Mouse (Mus musculus) adrenal gland, postnatal 25 days (tissue): ENCODE data around the gene Entpd2. TPM values are rescaled to one million over a fixed set of nuclear protein-coding genes. Genes with fewer than 3 reads are reported as not detected.
"Not testable (repeated sequence)": the region's sequence is repeated elsewhere in the genome, so short reads cannot be mapped to it uniquely, and the experiment has no call there.

Source experiments
- DNase-seq: peaks from one replicate; pipeline ENCODE4 v3.0.0; 2021; ENCODE audit warnings: mixed read lengths
- total RNA-seq: library from RNA; stranded (reverse); gene quantifications from 2 replicates; pipeline ENCODE4 v1.2.3, GENCODE M21; 2021

The Entpd2 gene
- total RNA-seq, 1 experiment from 2014 or later = 3.7 TPM

- DNase-seq = no peak
These were observed 1.1 kb upstream of the Entpd2 start for GRCm38 (mm10) chr2:25394281-25395221.

DNA sequence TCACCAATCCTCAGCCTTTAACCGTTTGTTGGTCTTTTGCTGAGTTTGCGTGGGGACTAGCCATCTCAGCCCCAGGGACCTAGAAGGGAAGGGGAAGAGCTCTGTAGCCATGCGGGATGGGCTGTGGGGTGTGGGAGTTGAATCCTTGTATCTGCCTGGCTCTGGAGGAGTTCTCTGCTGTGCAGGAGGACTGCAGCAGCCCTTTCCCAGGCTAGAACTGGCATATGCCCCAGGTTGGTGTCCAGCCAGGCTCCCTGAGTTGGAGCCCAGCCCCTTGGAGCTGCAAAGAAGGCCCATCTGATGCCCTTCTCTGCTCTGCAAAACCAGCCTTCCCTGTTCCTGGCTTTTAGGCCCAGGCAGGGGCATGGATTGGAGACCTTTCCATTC is 916 bp downstream of the Entpd2 start:
- peak; percentile 17 for DNase-seq

DNA sequence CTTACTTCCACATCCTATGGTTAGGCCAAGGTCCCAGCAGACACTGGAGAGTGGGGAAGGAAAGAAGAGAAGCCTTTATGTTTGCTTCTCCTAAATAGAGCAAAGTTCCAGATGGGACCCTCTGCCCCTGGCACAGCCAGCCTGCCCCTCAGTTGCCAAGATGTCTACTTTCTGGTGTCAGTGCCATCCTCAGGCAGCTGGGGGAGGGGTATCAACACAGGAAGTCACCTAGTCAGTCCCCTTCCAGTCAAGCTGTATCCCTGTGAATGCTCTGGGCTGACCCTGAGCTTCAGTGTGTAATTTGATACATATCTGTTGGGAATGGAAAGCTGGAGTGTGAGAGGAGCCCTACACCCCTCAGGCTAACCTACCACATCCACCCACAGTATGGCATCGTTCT is 1.3 kb downstream of the Entpd2 start:
- no peak for DNase-seq

- DNase-seq = no peak
These were observed 2.4 kb downstream of the Entpd2 start for GRCm38 (mm10) chr2:25398065-25398464.

- DNase-seq = no peak
These were observed 3.4 kb downstream of the Entpd2 start, which contains the start of gene Npdc1 for GRCm38 (mm10) chr2:25399051-25399450. Npdc1 (plus strand) TSS chr2:25399351.

DNA sequence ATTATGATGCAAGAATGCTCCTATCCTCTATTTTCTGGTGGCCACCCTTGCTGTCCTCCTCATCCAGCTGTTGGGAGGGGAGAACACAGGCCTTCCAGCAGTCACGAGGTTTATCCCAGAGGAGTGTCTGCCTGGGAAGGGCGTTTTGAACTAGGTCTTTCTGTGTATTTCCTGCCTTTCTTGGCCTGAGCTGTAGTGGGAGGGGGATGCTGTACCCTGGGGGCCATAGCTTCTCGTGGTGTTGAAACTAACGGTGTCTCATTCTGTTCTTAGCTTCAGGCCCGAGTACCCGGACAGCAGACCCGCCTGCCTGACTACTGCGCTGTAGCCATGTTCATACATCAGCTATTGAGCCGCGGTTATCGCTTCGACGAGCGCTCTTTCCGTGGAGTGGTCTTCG is 4.6 kb downstream of the Entpd2 start:
- DNase-seq = no peak

DNA sequence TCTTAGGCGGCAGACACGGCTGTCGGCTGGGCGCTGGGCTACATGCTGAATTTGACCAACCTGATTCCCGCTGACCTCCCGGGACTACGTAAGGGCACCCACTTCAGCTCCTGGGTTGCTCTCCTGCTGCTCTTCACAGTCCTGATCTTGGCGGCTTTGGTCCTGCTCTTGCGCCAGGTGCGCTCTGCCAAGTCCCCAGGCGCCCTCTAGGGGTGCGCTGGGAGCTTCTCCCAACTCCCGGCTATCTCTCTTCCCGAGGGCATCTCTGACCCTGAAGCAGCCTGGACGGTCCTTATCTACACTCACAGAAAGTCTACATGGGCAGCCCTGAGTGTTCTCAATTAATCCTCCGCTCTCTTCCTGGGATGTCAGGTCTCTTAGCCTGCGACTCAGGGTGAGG is 5.1 kb downstream of the Entpd2 start:
- DNase-seq = peak; percentile 76

DNA sequence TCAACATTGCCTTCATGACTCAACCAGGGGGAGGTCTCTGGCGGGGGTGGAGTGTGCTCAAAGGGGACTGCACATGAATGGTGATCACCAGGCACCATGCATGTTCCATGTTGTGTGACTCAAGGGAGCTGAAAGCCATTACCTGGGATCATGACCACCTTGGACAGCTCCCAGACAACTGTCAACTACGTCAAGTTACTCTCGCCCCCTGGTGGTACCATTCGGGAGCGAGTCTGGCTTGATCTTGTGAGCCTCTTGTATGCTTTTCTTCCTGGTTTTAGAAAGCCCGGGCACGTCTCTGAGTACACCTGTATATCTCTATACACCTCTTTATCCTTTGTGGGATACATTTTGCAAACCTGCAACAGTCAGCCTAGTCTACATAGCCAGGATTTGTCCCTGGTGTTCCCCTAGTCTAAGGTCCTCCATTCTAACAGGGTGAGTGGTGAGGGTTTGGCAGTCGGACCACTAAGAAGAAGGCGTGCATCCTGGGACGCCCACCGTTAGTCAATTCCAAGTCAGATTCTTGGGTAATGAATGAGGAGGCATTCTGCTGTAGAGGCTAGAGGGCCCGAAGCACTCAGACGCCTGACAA is 6.8 kb downstream of the Entpd2 start:
- peak; percentile 68 for DNase-seq

GRCm38 (mm10) chr2:25402972-25403601 is 7.4 kb downstream of the Entpd2 start:
- peak; percentile 78 for DNase-seq

DNA sequence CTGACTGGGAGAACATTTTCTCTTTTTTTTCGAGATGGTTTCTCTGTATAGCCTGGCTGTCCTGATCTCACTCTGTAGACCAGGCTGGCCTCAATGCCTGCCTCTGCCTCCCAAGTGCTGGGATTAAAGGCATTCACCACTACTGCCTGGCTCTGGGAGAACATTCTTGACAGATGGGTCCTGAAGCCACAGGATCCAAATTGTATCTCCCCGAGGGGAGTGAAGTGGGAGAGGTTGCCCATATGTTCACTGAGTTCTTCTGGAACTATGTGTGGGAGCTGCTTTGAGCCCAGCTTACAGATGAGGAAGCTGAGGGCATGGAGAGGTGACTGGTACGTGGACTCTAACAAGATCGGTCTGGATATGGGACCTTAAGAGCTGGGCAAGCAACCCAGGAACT is 8.3 kb downstream of the Entpd2 start:
- no peak for DNase-seq

- no peak for DNase-seq
These were observed 13.2 kb downstream of the Entpd2 start for GRCm38 (mm10) chr2:25408908-25409307.

- DNase-seq = not testable (repeated sequence)
These were observed 17.8 kb downstream of the Entpd2 start for GRCm38 (mm10) chr2:25413436-25413835.

DNA sequence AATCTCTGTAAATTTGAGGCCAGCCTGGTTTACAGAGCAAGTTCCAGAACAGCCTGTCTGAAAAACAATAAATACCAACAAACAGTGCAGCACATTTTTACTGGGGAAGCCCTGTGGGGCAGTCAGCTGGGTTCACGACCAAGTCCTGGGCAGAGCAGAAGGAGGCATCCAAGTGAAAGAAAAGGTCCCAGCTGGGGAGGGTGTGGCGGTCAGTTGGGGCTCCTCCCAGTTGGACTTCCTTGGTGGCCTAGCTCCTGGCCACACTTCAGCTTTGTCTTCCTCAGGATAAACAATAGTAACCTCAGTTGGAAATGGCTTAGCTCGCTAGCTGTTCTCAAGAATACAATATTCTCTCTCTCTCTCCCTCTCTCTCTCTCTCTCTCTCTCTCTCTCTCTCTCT is 21.8 kb downstream of the Entpd2 start:
- DNase-seq = no peak

DNA sequence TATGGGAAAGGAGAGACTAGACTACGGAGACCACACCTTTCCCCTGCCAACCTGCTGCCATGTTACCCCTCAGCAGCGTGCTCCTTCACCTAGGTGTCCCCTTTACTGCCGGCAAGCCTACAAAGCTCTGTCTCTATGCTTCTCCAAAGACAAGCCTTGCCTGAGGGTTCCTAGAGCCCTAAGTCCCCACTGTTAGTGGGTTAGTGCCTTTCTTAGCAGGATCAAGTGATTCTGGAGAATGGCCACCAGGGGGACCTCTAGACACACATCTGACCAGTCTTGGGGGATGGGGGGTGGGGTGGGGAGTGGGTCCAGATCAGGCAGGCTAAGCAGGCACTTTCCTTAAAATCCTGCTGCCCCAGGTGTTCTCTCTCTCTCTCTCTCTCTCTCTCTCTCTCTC is 26.2 kb downstream of the Entpd2 start:
- peak; percentile 45 for DNase-seq

GRCm38 (mm10) chr2:25422587-25423410 is 27.1 kb downstream of the Entpd2 start, which contains the start of gene Fut7:
Fut7 (plus strand) TSS chr2:25423267.
- DNase-seq = no peak

DNA sequence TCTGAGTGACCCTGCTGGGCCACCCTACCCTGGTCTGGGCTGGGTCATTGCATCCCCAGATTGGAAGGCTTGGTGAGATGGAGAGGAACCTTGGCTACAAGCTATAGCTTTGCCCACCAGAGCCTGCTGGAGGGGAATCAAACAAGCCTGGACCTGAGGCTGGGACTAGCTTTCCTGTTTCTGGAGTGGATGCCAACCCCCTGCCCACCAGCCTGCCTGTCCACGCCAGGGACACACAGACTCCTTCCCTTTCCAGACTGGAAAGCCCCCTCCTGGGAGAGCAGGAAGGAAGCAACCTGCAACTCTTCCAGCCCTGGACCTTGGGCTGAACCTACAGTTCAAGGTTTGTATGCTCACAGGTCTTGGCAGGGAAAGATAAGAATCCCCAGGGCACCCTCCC is 28.0 kb downstream of the Entpd2 start:
- DNase-seq = no peak

DNA sequence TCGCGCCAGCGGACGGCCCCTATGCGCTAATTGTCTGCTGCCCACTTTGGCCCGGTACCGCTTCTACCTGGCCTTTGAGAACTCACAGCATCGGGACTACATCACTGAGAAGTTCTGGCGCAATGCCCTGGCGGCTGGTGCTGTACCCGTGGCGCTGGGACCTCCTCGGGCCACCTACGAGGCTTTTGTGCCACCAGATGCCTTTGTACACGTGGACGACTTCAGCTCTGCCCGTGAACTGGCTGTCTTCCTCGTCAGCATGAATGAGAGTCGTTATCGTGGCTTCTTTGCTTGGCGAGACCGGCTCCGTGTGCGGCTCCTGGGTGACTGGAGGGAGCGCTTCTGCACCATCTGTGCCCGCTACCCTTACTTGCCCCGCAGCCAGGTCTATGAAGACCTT is 29.8 kb downstream of the Entpd2 start:
- DNase-seq = no peak

- peak; percentile 68 for DNase-seq
These were observed 31.1 kb downstream of the Entpd2 start for GRCm38 (mm10) chr2:25426721-25427191.

GRCm38 (mm10) chr2:25427256-25427655 is 31.6 kb downstream of the Entpd2 start:
- DNase-seq = no peak

- DNase-seq = peak; percentile 96
These were observed 33.0 kb downstream of the Entpd2 start, which contains the start of gene Abca2 for GRCm38 (mm10) chr2:25428442-25429236. Abca2 (plus strand) TSS chr2:25428703.
